19 mouse cellular contexts compared by ENCODE assay signal in genomic region chr6:103183355-103183754, GRCm38 (mm10).
A peak's percentile ranks its signal among the peaks of the same experiment; 100 is the strongest.
DNase-seq lines count a peak whose midpoint lies in the region; ATAC-seq lines count a peak whose summit lies in the region.
"Had no signal": no experiment of that assay in that cellular context is flagged by ENCODE, and none has a peak within 500 bp of the region (broad histone marks: within the 10 kb centered on the region; RNA-seq: fewer than 3 reads in every experiment).

No protein-coding gene starts in this region.

- peak; percentile 4 for DNase-seq in thymus, postnatal 4 days
- no peak for DNase-seq in thymus, postnatal 25 days
- no peak for DNase-seq in cerebellum, adult 18-20 months
- DNase-seq: adrenal gland, adult 8-10 months; adrenal gland, postnatal 14 days; adrenal gland, postnatal 36 days; B cell, adult 2 months; cerebellum, adult 11-12 months; cerebellum, adult 8-10 months; cerebellum, adult 9-11 months; cerebellum, postnatal 14 days; cerebellum, postnatal 36 days; forebrain, postnatal 0 days had no signal

- peak; percentile 96 to 100 for ATAC-seq in hematopoietic stem cell, adult 5-6 weeks (replicated peaks in 1 of 2; ENCODE audit: insufficient read depth in 1 of 2, low FRiP score in 2 of 2, low TSS enrichment in 1 of 2, low read depth in 1 of 2, poor library complexity in 2 of 2, severe bottlenecking in 2 of 2)
- no peak for ATAC-seq in activated CD4-positive, CD25-positive, alpha-beta regulatory T cell, adult 4 months
- ATAC-seq: CD4-positive, CD25-positive, alpha-beta regulatory T cell, adult 4 months; forebrain, embryonic 13.5 days; forebrain, embryonic 15.5 days; forebrain, postnatal 0 days; Patski had no signal
